Mouse (Mus musculus) embryonic facial prominence, embryonic 11.5 days (tissue): ENCODE results near the gene 4933428G20Rik. TPM values are rescaled to one million over a fixed set of nuclear protein-coding genes. Genes with fewer than 3 reads are reported as not detected.

Experiments
- ATAC-seq: fragments of 200-750 bp; cut with Nextera tagmentation; replicated peaks from 2 replicates; pipeline ENCODE4 v1.8.0; 2017; ENCODE audit warnings: low read depth; ENCODE audit not compliant: insufficient number of reproducible peaks, low FRiP score, low TSS enrichment
- DNase-seq: peaks from one replicate; pipeline ENCODE4 v3.0.0-alpha.2; 2015; ENCODE audit warnings: low spot score
- H3K27ac ChIP-seq: fragments of 300-500 bp; sonication (generic); replicated peaks from 2 replicates; pipeline ENCODE4 v1.5.1; 2014; ENCODE audit warnings: mild to moderate bottlenecking, low read depth, low read length, control low read depth
- H3K27me3 ChIP-seq: fragments of 300-500 bp; sonication (generic); 2 replicates; pipeline ENCODE4 v1.6.1; 2014; ENCODE audit warnings: mild to moderate bottlenecking, low read length, moderate library complexity, mixed read lengths; ENCODE audit not compliant: control insufficient read depth, insufficient read depth
- H3K36me3 ChIP-seq: fragments of 300-500 bp; sonication (generic); replicated peaks from 2 replicates; pipeline ENCODE4 v1.6.1; 2014; ENCODE audit warnings: low read depth, mild to moderate bottlenecking, low read length, moderate library complexity, mixed read lengths; ENCODE audit not compliant: control insufficient read depth, insufficient read depth
- H3K4me1 ChIP-seq: fragments of 300-500 bp; sonication (generic); 2 replicates; pipeline ENCODE4 v1.6.1; 2014; ENCODE audit warnings: low read length, mixed read lengths; ENCODE audit not compliant: control insufficient read depth, insufficient read depth
- H3K4me2 ChIP-seq: fragments of 300-500 bp; sonication (generic); 2 replicates; pipeline ENCODE4 v1.6.1; 2014; ENCODE audit warnings: low read depth, mild to moderate bottlenecking, control low read depth, low read length, moderate library complexity
- H3K4me3 ChIP-seq: fragments of 300-500 bp; sonication (generic); 2 replicates; pipeline ENCODE4 v1.5.1; 2014; ENCODE audit warnings: low read depth, low read length, control low read depth
- H3K9ac ChIP-seq: fragments of 300-500 bp; sonication (generic); replicated peaks from 2 replicates; pipeline ENCODE4 v1.6.1; 2014; ENCODE audit warnings: mild to moderate bottlenecking, control low read depth, low read length
- H3K9me3 ChIP-seq: fragments of 300-500 bp; sonication (generic); replicated peaks from 2 replicates; pipeline ENCODE4 v1.6.1; 2016; ENCODE audit warnings: mild to moderate bottlenecking, low read length, inconsistent platforms, mixed read lengths; ENCODE audit not compliant: control insufficient read depth
- WGBS: fragments of 180-500 bp; shearing (Covaris S2); extraction: QIAGEN DNeasy Blood & Tissue Kit; methylation state at CpG from one replicate; pipeline ENCODE4 v1.1.7; 2014; 5-methylcytosine and 5-hydroxymethylcytosine counted together
- polyA plus RNA-seq: library from polyadenylated mRNA; unstranded; fragments of >200 nt; fragmentation: Nextera tagmentation; extraction: Ambion mirVana; gene quantifications from 2 replicates; pipeline ENCODE4 v1.2.1, GENCODE M21; 2014

The 4933428G20Rik gene
- polyA plus RNA-seq, 1 experiment from 2014 or later: not detected

- ATAC-seq: no peak
- Histone ChIP-seq H3K36me3 (no peaks in the 10 kb centered on the region), H3K27ac (no peak overlapping the region), H3K9me3 (no peaks in the 10 kb centered on the region), H3K4me2 (no peak overlapping the region), H3K9ac (no peak overlapping the region), H3K27me3 (peaks cover 16% of the 10 kb centered on the region), H3K4me3 (no peak overlapping the region), H3K4me1 (peaks cover 3% of the 10 kb centered on the region)
- no peak for DNase-seq
- 65% methylated on average over 22 of the region's 22 CpGs for WGBS
Observed at GRCm38 (mm10) chr11:97542171-97543150, 42.3 kb upstream of the 4933428G20Rik start.

DNA sequence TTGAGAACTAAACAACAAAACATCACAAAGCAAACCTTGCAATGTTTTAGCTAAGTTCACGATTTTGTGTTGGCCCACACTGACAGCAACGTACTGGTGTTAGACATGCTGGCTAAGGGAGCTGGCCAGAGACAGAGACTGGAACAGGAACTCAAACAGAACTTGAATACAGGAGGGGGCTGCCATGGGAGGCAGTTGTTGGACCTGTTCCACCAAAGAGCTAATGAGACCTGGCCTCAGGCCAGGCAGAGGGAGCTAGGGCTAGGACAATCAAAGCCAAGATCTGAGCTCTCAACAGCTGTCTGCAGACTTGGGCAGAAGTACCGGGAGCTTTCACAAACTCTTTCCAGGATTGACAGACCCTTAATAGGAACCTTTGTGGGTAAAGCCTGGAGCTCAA, 40.5 kb upstream of the 4933428G20Rik start:
- Histone ChIP-seq H3K9me3 (no peaks in the 10 kb centered on the region), H3K9ac (no peak overlapping the region), H3K4me2 (no peak overlapping the region), H3K36me3 (no peaks in the 10 kb centered on the region), H3K27ac (no peak overlapping the region), H3K4me3 (no peak overlapping the region), H3K27me3 (peaks cover 30% of the 10 kb centered on the region), H3K4me1 (peaks cover 5% of the 10 kb centered on the region)
- DNase-seq: peak; percentile 43
- no peak for ATAC-seq
- 57% methylated on average over 3 of the region's 3 CpGs for WGBS

- DNase-seq: no peak
- 73% methylated on average over 3 of the region's 3 CpGs for WGBS
- no peak overlapping the region for H3K4me2 ChIP-seq
- H3K4me1 ChIP-seq: peaks cover 5% of the 10 kb centered on the region
- no peak overlapping the region for H3K27ac ChIP-seq
- no peaks in the 10 kb centered on the region for H3K36me3 ChIP-seq
- peaks cover 33% of the 10 kb centered on the region for H3K27me3 ChIP-seq
- ATAC-seq: no peak
- no peak overlapping the region for H3K4me3 ChIP-seq
- H3K9me3 ChIP-seq: no peaks in the 10 kb centered on the region
- H3K9ac ChIP-seq: no peak overlapping the region
Observed at GRCm38 (mm10) chr11:97540136-97540535, 40.0 kb upstream of the 4933428G20Rik start.

DNA sequence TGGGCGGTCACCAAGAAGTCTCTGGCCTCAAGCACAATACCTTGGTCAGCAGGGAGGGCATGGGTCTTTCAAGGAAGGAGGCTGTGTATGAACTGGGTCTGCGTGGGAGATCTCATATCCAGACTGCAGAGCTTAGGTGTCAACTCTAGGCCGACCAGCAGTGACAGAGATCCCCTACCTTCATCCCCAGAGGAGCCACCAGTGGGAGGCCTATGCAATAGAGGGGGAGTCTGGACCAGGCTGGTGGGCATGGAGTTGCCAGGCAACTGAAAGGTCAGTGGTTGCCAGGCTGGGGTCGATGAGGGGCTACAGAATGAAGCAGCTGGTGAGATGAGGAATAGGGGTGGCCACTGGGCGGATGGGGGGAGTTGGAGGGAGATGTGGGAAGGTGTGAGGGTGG, 39.5 kb upstream of the 4933428G20Rik start:
- no peaks in the 10 kb centered on the region for H3K9me3 ChIP-seq
- H3K36me3 ChIP-seq: no peaks in the 10 kb centered on the region
- WGBS: 70% methylated on average over 5 of the region's 5 CpGs
- ATAC-seq: no peak
- H3K9ac ChIP-seq: no peak overlapping the region
- no peak overlapping the region for H3K27ac ChIP-seq
- H3K4me1 ChIP-seq: peaks cover 8% of the 10 kb centered on the region
- H3K4me2 ChIP-seq: no peak overlapping the region
- peaks cover 37% of the 10 kb centered on the region for H3K27me3 ChIP-seq
- no peak for DNase-seq
- no peak overlapping the region for H3K4me3 ChIP-seq

DNA sequence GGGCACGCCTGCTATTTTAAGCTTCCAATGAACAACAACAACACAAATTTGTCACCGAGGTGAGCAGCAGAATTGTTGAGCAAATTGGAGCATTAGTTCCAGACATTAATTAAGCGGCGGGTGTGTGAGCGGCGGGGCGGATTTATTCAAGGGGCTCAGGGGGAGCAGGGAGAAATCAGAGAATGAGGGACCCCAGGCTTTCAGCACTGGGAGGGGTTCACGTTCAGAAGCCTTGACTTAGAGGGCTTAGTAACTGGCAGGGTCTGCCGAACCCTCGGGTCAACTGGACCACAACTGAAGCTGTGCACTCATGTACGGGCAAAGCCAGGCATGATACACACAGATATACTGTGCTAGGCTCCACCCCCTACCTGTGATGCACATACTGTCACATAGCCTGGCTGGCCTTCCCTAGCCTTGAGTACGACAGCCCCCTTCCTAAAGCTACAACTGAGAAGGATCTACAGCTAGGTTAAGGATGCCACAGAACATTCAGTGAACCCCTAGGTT, 37.5 kb upstream of the 4933428G20Rik start:
- 18% methylated on average over 12 of the region's 12 CpGs for WGBS
- no peak overlapping the region for H3K27ac ChIP-seq
- H3K36me3 ChIP-seq: no peaks in the 10 kb centered on the region
- no peak for ATAC-seq
- no peak for DNase-seq
- H3K9ac ChIP-seq: no peak overlapping the region
- peak overlapping the region; percentile 83 for H3K4me2 ChIP-seq
- H3K4me1 ChIP-seq: peaks cover 13% of the 10 kb centered on the region
- peaks cover 54% of the 10 kb centered on the region for H3K27me3 ChIP-seq
- no peaks in the 10 kb centered on the region for H3K9me3 ChIP-seq
- H3K4me3 ChIP-seq: no peak overlapping the region

DNA sequence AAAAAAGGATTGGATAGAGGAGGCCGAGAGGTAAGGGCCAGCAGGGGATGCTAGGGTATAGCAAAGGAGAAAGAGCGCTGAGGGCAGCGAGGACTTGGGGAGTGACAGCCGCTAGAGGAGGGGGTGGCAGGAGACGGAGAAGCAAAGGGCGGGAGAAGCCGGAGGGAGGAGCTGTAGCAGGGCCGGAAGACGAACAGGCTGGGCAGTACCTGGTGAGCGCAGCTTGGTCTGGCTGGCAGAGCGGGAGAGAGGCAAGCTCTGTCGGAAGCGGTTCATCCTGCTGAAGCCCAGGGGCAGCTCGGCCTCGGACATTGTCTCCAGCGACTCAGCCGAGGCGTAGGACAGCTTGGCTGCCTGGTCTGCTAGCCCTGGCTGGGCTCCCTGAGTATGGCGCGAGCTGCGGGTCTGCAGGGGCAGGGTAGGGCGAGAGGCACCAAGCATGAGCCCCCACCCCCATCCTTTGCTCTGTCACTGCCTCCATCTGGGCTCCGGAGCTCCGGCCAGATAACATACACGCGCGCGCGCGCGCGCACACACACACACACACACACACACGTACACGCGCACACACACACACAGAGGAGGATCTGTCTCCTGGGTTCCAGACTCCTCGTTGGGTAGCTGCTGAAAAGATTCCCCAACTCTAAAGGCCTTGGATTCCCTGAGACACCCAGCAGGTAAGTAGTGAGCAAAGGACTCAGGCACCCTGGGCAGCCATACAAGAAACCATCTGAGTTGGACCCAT, 36.9 kb upstream of the 4933428G20Rik start:
- Histone ChIP-seq H3K27ac (no peak overlapping the region), H3K4me1 (peaks cover 19% of the 10 kb centered on the region), H3K9me3 (no peaks in the 10 kb centered on the region), H3K36me3 (no peaks in the 10 kb centered on the region), H3K27me3 (peaks cover 60% of the 10 kb centered on the region), H3K9ac (peak overlapping the region; percentile 55), H3K4me3 (peak overlapping the region; percentile 43), H3K4me2 (peak overlapping the region; percentile 83)
- peak; percentile 69 for DNase-seq
- ATAC-seq: no peak
- under 1% methylated on average over 36 of the region's 36 CpGs for WGBS

DNA sequence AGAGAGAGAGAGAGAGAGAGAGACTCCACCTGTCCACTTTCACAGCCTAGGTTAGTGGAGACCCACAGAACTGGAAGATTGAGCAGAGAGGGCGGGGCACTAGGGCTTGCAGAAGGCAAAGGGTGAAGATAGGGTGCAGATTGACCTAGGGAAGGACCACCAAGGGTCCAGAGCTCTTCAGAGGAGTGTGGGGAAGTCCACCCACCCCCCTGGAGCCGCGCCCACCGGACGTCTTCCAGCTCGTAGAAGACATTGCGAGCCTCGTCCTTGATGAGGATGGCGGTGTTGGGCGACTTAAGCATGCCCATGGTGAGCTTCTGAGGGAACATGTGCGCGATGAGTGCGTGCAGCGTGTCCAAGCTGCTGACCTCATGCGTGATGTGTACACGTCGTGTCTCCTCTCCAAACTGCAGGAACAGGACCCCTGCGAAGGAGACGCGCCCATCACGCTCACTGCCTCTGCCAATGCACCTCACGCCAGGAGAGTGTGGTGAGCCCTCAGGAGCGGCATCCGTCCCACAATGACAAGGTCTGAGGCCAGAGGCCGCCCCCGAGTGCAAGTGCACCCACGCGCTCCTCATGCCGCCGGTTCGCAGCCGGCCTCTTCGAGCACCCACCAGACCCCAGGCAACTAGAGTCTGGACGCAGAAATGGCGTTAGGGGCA, 36.1 kb upstream of the 4933428G20Rik start:
- no peak overlapping the region for H3K27ac ChIP-seq
- ATAC-seq: no peak
- peaks cover 62% of the 10 kb centered on the region for H3K27me3 ChIP-seq
- peak overlapping the region; percentile 83 for H3K4me2 ChIP-seq
- no peak for DNase-seq
- peaks cover 19% of the 10 kb centered on the region for H3K4me1 ChIP-seq
- no peak overlapping the region for H3K9ac ChIP-seq
- no peaks in the 10 kb centered on the region for H3K36me3 ChIP-seq
- no peak overlapping the region for H3K4me3 ChIP-seq
- WGBS: 10% methylated on average over 35 of the region's 35 CpGs
- no peaks in the 10 kb centered on the region for H3K9me3 ChIP-seq
